Mouse (Mus musculus): ENCODE measurements around the gene Irf2bpl. TPM values are rescaled to one million over a fixed set of nuclear protein-coding genes. Genes with fewer than 3 reads are reported as not detected.

The Irf2bpl gene
- polyA plus RNA-seq, 1 experiment from 2014 or later = 53.9 TPM

GRCm38 (mm10) chr12:86914351-86914750 is 29.8 kb upstream of the Irf2bpl start:
- no peak overlapping the region; the same call in 1 of the 2 replicates for H3K9ac ChIP-seq
- H3K27ac ChIP-seq = 0 out of 2 replicates have a peak overlapping the region, but pooled peaks have one; percentile 5
- H3K4me3 ChIP-seq = no peak overlapping the region
- H3K36me3 ChIP-seq = no peaks in the 10 kb centered on the region
- H3K27me3 ChIP-seq = 0 out of 2 replicates have a peak, but pooled peaks cover 6% of the 10 kb centered on the region
- no peak for ATAC-seq (ENCODE audit: insufficient number of reproducible peaks, insufficient read depth, low FRiP score, low TSS enrichment)
- H3K4me2 ChIP-seq (replicated peaks) = no peak overlapping the region
- H3K4me1 ChIP-seq = peaks cover 39% of the 10 kb centered on the region
- H3K9me3 ChIP-seq = no peaks in the 10 kb centered on the region
- WGBS = 61% methylated on average over 2 of the region's 2 CpGs

- Histone ChIP-seq H3K27me3 (0 out of 2 replicates have a peak, but pooled peaks cover 6% of the 10 kb centered on the region), H3K4me2 (replicated peaks) (peak overlapping the region; percentile 34), H3K9me3 (no peaks in the 10 kb centered on the region), H3K4me3 (no peak overlapping the region), H3K27ac (0 out of 2 replicates have a peak overlapping the region, but pooled peaks have one; percentile 54), H3K4me1 (peaks cover 29% of the 10 kb centered on the region), H3K9ac (no peak overlapping the region), H3K36me3 (no peaks in the 10 kb centered on the region)
- WGBS = 5% methylated on average over 22 of the region's 22 CpGs
- ATAC-seq (ENCODE audit: insufficient number of reproducible peaks, insufficient read depth, low FRiP score, low TSS enrichment) = no peak
Observed at GRCm38 (mm10) chr12:86912335-86913093, 27.9 kb upstream of the Irf2bpl start.

- Histone ChIP-seq H3K4me2 (replicated peaks) (no peak overlapping the region), H3K9me3 (no peaks in the 10 kb centered on the region), H3K4me1 (peaks cover 29% of the 10 kb centered on the region), H3K36me3 (no peaks in the 10 kb centered on the region), H3K4me3 (no peak overlapping the region), H3K27me3 (0 out of 2 replicates have a peak, but pooled peaks cover 6% of the 10 kb centered on the region), H3K27ac (peak overlapping the region; percentile 54; the same call in 1 of the 2 replicates), H3K9ac (no peak overlapping the region)
- WGBS = 41% methylated on average over 10 of the region's 10 CpGs
- 0 out of 2 replicates have a peak, but pooled peaks have one; percentile 22 for ATAC-seq (ENCODE audit: insufficient number of reproducible peaks, insufficient read depth, low FRiP score, low TSS enrichment)
Observed at GRCm38 (mm10) chr12:86911482-86911931, 26.9 kb upstream of the Irf2bpl start.

- H3K27me3 ChIP-seq = no peaks in the 10 kb centered on the region
- no peak overlapping the region for H3K9ac ChIP-seq
- no peaks in the 10 kb centered on the region for H3K9me3 ChIP-seq
- H3K27ac ChIP-seq = no peak overlapping the region
- H3K4me3 ChIP-seq = no peak overlapping the region
- H3K4me2 ChIP-seq (replicated peaks) = no peak overlapping the region; the same call in 1 of the 2 replicates
- H3K4me1 ChIP-seq = peaks cover 28% of the 10 kb centered on the region
- no peaks in the 10 kb centered on the region for H3K36me3 ChIP-seq
- ATAC-seq (ENCODE audit: insufficient number of reproducible peaks, insufficient read depth, low FRiP score, low TSS enrichment) = 0 out of 2 replicates have a peak, but pooled peaks have one; percentile 30
- WGBS = 5% methylated on average over 15 of the region's 15 CpGs
Observed at GRCm38 (mm10) chr12:86906395-86906794, 21.8 kb upstream of the Irf2bpl start.

- no peaks in the 10 kb centered on the region for H3K9me3 ChIP-seq
- ATAC-seq (ENCODE audit: insufficient number of reproducible peaks, insufficient read depth, low FRiP score, low TSS enrichment) = no peak
- H3K4me1 ChIP-seq = peaks cover 30% of the 10 kb centered on the region
- no peak overlapping the region for H3K27ac ChIP-seq
- H3K27me3 ChIP-seq = no peaks in the 10 kb centered on the region
- no peak overlapping the region for H3K4me3 ChIP-seq
- no peaks in the 10 kb centered on the region for H3K36me3 ChIP-seq
- no peak overlapping the region for H3K4me2 ChIP-seq (replicated peaks)
- no peak overlapping the region for H3K9ac ChIP-seq
- WGBS = 60% methylated on average over 7 of the region's 7 CpGs
Observed at GRCm38 (mm10) chr12:86905876-86906275, 21.3 kb upstream of the Irf2bpl start.

- H3K27ac ChIP-seq = no peak overlapping the region
- no peak overlapping the region for H3K9ac ChIP-seq
- H3K27me3 ChIP-seq = no peaks in the 10 kb centered on the region
- no peak overlapping the region for H3K4me2 ChIP-seq (replicated peaks)
- peaks cover 37% of the 10 kb centered on the region for H3K4me1 ChIP-seq
- ATAC-seq (ENCODE audit: insufficient number of reproducible peaks, insufficient read depth, low FRiP score, low TSS enrichment) = no peak
- 12% methylated on average over 4 of the region's 4 CpGs for WGBS
- no peaks in the 10 kb centered on the region for H3K9me3 ChIP-seq
- no peaks in the 10 kb centered on the region for H3K36me3 ChIP-seq
- no peak overlapping the region for H3K4me3 ChIP-seq
Observed at GRCm38 (mm10) chr12:86905203-86905602, 20.6 kb upstream of the Irf2bpl start.

- Histone ChIP-seq H3K27ac (no peak overlapping the region), H3K4me3 (no peak overlapping the region), H3K4me2 (replicated peaks) (no peak overlapping the region), H3K36me3 (no peaks in the 10 kb centered on the region), H3K9me3 (no peaks in the 10 kb centered on the region), H3K27me3 (no peaks in the 10 kb centered on the region), H3K9ac (no peak overlapping the region), H3K4me1 (peaks cover 42% of the 10 kb centered on the region)
- 83% methylated on average over 11 of the region's 11 CpGs for WGBS
- ATAC-seq (ENCODE audit: insufficient number of reproducible peaks, insufficient read depth, low FRiP score, low TSS enrichment) = no peak
Observed at GRCm38 (mm10) chr12:86903828-86904806, 19.5 kb upstream of the Irf2bpl start.

- Histone ChIP-seq H3K27ac (peak overlapping the region; percentile 77), H3K4me3 (no peak overlapping the region), H3K4me2 (replicated peaks) (no peak overlapping the region), H3K9ac (no peak overlapping the region), H3K27me3 (no peaks in the 10 kb centered on the region), H3K4me1 (peaks cover 71% of the 10 kb centered on the region), H3K36me3 (no peaks in the 10 kb centered on the region), H3K9me3 (no peaks in the 10 kb centered on the region)
- no peak for ATAC-seq (ENCODE audit: insufficient number of reproducible peaks, insufficient read depth, low FRiP score, low TSS enrichment)
- 23% methylated on average over 11 of the region's 11 CpGs for WGBS
Observed at GRCm38 (mm10) chr12:86899461-86900179, 15.0 kb upstream of the Irf2bpl start.

- no peaks in the 10 kb centered on the region for H3K36me3 ChIP-seq
- H3K4me1 ChIP-seq = peaks cover 66% of the 10 kb centered on the region
- no peaks in the 10 kb centered on the region for H3K9me3 ChIP-seq
- H3K27me3 ChIP-seq = no peaks in the 10 kb centered on the region
- no peak overlapping the region for H3K4me2 ChIP-seq (replicated peaks)
- peak overlapping the region; percentile 99 for H3K27ac ChIP-seq
- no peak overlapping the region for H3K4me3 ChIP-seq
- ATAC-seq (ENCODE audit: insufficient number of reproducible peaks, insufficient read depth, low FRiP score, low TSS enrichment) = no peak
- WGBS = 58% methylated on average over 3 of the region's 3 CpGs
- H3K9ac ChIP-seq = no peak overlapping the region
Observed at GRCm38 (mm10) chr12:86898448-86898847, 13.8 kb upstream of the Irf2bpl start.

GRCm38 (mm10) chr12:86897769-86898273 is 13.2 kb upstream of the Irf2bpl start:
- no peak for ATAC-seq (ENCODE audit: insufficient number of reproducible peaks, insufficient read depth, low FRiP score, low TSS enrichment)

More at GRCm38 (mm10) chr12:86897769-86898273, 13.2 kb upstream of the Irf2bpl start:
- 54% methylated on average over 7 of the region's 7 CpGs for WGBS
- no peaks in the 10 kb centered on the region for H3K9me3 ChIP-seq
- no peaks in the 10 kb centered on the region for H3K36me3 ChIP-seq
- peaks cover 72% of the 10 kb centered on the region for H3K4me1 ChIP-seq
- no peaks in the 10 kb centered on the region for H3K27me3 ChIP-seq
- H3K27ac ChIP-seq = peak overlapping the region; percentile 99
- no peak overlapping the region for H3K9ac ChIP-seq
- H3K4me3 ChIP-seq = no peak overlapping the region
- H3K4me2 ChIP-seq (replicated peaks) = no peak overlapping the region

All from embryonic facial prominence, embryonic 12.5 days (tissue).